Mouse (Mus musculus) cerebellum, adult 2 months (tissue): ENCODE results near the gene Pear1. TPM values are rescaled to one million over a fixed set of nuclear protein-coding genes. Genes with fewer than 3 reads are reported as not detected.
"Not testable (repeated sequence)": the region's sequence is repeated elsewhere in the genome, so short reads cannot be mapped to it uniquely, and the experiment has no call there.

ENCODE experiments used
- DNase-seq, 2 experiments: peaks; one replicate each; pipeline ENCODE4 v3.0.0; 2021
- H3K27ac ChIP-seq: fragments of 200-500 bp; 2 replicates; pipeline ENCODE4 v1.5.1; 2012; ENCODE audit warnings: low read length, control low read depth, inconsistent platforms; ENCODE audit not compliant: insufficient read depth
- H3K27me3 ChIP-seq: fragments of 200-500 bp; 2 replicates; pipeline ENCODE4 v1.6.1; 2012; ENCODE audit warnings: inconsistent platforms, mild to moderate bottlenecking, low read length, moderate library complexity; ENCODE audit not compliant: control insufficient read depth, insufficient read depth
- H3K4me1 ChIP-seq: fragments of 200-500 bp; 2 replicates; pipeline ENCODE4 v1.6.1; 2011; ENCODE audit warnings: low read length; ENCODE audit not compliant: control insufficient read depth, insufficient read depth
- H3K4me3 ChIP-seq: fragments of 200-500 bp; replicated peaks from 2 replicates; pipeline ENCODE3; 2011; ENCODE audit warnings: mild to moderate bottlenecking, low read depth, low read length, control low read depth; ENCODE audit not compliant: insufficient read depth
- CTCF ChIP-seq: fragments of 200-500 bp; IDR thresholded peaks from 2 replicates; pipeline ENCODE4 v1.5.1; 2011; ENCODE audit warnings: low read depth, mild to moderate bottlenecking, control low read depth, low read length, moderate library complexity, borderline replicate concordance; ENCODE audit not compliant: insufficient read depth
- POLR2A ChIP-seq: fragments of 200-500 bp; IDR thresholded peaks from 2 replicates; pipeline ENCODE4 v1.6.1; 2011; ENCODE audit warnings: low read length, control low read depth, borderline replicate concordance; ENCODE audit not compliant: insufficient read depth
- WGBS: fragments of 180-500 bp; shearing (Covaris S2); methylation state at CpG from one replicate; pipeline ENCODE4 v1.1.7; 2018; 5-methylcytosine and 5-hydroxymethylcytosine counted together
- polyA plus RNA-seq: library from polyadenylated mRNA; depleted of rRNA; stranded (reverse); fragments of >200 nt; gene quantifications from 2 replicates; pipeline ENCODE4 v1.2.3, GENCODE M21; 2012; rRNA removed

Pear1 gene
- 7.4 and 8.5 TPM in 2 replicates for polyA plus RNA-seq

DNA sequence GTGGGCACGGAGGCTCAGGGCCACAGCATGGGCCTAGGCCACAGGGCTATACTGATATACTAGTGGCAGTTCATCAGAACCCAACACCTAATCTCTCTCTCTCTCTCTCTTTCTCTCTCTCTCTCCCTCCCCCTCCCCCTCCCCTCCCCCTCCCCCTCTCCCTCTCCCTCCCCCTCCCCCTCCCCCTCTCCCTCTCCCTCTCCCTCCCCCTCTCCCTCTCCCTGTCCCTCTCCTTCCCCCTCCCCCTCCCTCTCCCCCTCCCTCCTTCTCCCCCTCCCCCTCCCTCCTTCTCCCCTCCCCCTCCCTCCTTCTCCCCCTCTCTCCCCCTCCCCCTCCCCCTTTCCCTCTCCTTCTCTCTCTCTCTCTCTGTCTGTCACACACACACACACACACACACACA lies at the start of gene Pear1:
Gene Pear1 (minus strand): TSS at position 101 of the 400 bp plus-strand sequence.
- H3K27me3 ChIP-seq, H3K27ac ChIP-seq, H3K4me1 ChIP-seq, DNase-seq, H3K4me3 ChIP-seq: not testable (repeated sequence)
- WGBS, result 100% methylated on average over 1 of the region's 1 CpGs

DNA sequence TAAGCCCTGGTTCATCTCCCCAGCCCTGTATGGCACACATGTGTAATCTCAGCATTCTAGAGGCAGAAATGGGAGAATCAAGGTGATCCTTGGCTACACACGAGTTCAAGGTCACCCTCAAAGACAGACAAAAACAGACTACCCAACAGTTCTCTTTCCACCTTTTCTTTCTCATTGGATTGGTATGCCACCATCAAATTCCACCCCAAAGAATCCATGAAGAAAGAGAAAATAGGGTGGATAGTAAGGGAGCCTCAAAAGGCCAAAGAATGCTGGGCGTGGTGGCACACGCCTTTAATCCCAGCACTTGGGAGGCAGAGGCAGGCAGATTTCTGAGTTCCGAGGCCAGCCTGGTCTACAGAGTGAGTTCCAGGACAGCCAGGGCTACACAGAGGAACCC lies 40.0 kb upstream of the Pear1 start:
- WGBS, result 95% methylated on average over 4 of the region's 4 CpGs
- H3K4me3 ChIP-seq, H3K4me1 ChIP-seq, H3K27ac ChIP-seq, DNase-seq, H3K27me3 ChIP-seq: not testable (repeated sequence)

DNA sequence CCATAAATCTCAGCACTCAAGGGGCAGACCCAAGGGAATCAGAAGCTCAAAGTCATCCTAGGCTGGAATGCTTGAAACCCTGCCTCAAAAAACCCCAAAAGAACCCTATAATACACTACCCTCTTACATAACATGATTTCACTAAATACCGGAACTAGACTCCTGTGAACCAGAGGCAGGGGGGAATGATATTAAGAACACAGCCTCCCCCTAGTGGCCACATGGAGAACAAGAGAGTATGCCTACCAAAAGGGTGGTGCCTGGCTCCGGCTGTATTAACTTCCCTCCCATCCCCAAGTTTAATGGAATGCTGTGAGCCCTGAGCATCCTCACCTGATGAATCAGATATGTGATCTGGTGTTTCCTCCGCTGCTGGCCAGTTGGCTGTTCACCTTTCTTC lies 35.7 kb upstream of the Pear1 start:
- Histone ChIP-seq H3K4me1 (no peaks in the 10 kb centered on the region), H3K4me3 (no peak overlapping the region), H3K27ac (no peak overlapping the region), H3K27me3 (no peaks in the 10 kb centered on the region)
- WGBS, result 24% methylated on average over 3 of the region's 3 CpGs
- DNase-seq, result peak; percentile 47 to 49
- TF ChIP-seq POLR2A (no peak), CTCF (peak; percentile 61)

DNA sequence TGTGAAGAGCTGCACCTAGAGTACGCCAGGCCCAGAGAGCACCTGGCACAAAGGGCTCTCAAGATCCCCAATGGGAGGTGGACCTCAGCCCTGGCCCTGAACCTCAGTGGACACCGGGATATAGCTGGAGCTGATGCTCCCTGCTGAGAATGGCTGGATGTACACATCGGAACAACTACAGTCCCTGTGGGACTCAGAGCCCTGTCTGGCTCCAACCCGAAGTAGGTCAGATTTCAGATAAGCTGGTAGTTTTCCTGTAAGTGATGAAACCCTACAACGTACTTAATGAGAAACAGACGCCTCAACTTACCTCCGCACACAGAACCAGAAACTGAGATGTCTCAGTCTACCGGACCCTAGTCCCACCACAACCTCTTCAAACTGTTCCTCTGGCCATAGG lies 33.6 kb upstream of the Pear1 start:
- WGBS, result 90% methylated on average over 8 of the region's 8 CpGs
- Histone ChIP-seq H3K27ac (no peak overlapping the region), H3K4me3 (no peak overlapping the region), H3K27me3 (no peaks in the 10 kb centered on the region), H3K4me1 (peaks cover 3% of the 10 kb centered on the region; the same call in 1 of the 2 replicates)
- TF ChIP-seq CTCF (no peak), POLR2A (no peak)
- DNase-seq, result no peak

DNA sequence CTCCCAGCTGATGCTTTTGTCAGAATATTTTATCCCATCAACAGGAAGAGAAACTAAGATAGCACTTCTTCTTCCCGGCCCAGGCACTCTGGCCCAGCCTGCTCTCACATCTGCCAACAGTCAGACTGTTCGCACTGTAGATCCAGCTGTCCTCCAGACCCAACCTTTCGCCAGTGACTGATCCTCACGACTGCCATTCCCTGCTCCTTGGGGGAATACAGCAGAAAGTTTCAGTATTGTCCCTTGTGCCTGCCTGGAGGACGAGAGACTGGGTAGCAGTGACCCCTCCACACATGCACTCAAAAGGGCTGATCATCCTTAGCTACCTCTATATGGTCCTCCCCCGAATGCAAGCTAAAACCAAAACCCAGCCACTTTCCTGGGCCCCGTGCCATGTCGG lies 31.8 kb upstream of the Pear1 start:
- Histone ChIP-seq H3K4me3 (no peak overlapping the region), H3K27ac (no peak overlapping the region), H3K4me1 (peaks cover 3% of the 10 kb centered on the region; the same call in 1 of the 2 replicates), H3K27me3 (no peaks in the 10 kb centered on the region)
- 60% methylated on average over 8 of the region's 8 CpGs for WGBS
- DNase-seq, result no peak
- no peak for TF ChIP-seq POLR2A
- no peak for TF ChIP-seq CTCF

DNA sequence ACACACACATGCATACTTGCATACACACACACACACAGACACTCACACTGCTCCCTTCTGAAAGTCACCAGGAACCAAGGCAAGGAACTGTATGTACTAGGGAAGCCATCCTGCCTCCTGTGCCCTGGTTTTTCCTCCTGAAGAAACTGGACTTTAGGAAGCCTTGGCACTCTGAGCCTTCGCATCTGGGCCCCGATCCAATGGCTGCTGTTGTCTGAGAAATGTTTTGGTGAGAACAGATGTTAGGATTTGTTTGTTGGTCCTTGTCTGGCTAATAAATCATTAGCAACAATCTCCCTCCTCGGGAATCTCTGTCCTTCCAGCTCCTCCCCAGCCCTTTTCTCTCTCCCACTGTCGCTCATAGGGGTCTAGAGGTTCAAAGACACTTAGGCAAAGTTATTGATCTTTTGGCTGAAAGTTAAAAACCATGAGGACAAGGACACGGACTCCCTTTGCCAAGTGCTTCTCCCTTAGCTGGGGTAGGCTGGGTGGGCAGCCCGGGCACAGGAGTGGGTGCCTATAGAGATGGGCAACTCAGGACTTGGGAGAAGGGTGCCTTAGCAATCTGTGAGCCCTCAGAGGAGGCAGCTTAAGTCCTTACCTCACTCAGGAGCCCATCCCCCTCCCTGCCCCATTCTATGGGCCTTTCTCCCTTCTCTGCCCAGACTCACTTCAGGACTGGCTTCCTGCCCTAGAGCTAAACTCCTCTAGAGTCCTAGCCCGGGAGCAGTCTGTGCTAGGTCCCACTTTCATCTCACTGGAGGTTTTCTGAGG lies 30.9 kb upstream of the Pear1 start:
- Histone ChIP-seq H3K27ac (no peak overlapping the region), H3K4me3 (no peak overlapping the region), H3K4me1 (peaks cover 3% of the 10 kb centered on the region; the same call in 1 of the 2 replicates), H3K27me3 (no peaks in the 10 kb centered on the region)
- 13% methylated on average over 7 of the region's 7 CpGs for WGBS
- no peak for DNase-seq
- TF ChIP-seq POLR2A (no peak), CTCF (no peak)

DNA sequence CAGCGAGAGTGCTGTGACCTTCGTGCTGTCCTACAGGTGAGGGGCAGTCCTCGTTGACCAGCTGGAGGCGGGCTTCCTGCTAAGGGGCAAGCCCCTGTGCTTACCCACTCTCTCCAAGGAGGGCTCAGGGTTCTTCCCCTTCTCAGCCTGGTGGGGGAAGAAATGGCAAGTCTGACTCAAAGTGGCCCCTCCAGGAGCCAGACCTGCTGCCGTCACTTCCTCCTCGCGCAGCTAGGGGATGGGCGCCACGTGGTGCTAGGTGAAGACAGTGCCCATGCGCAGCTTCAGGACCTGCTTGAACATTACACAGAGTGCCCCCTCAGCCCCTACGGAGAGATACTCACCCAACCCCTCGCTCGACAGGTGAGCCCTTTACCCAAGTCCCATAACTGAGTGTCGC lies 25.0 kb upstream of the Pear1 start:
- Histone ChIP-seq H3K4me3 (no peak overlapping the region), H3K27me3 (no peaks in the 10 kb centered on the region), H3K27ac (no peak overlapping the region), H3K4me1 (no peaks in the 10 kb centered on the region; the same call in 1 of the 2 replicates)
- no peak for DNase-seq
- 86% methylated on average over 14 of the region's 14 CpGs for WGBS
- no peak for TF ChIP-seq CTCF

DNA sequence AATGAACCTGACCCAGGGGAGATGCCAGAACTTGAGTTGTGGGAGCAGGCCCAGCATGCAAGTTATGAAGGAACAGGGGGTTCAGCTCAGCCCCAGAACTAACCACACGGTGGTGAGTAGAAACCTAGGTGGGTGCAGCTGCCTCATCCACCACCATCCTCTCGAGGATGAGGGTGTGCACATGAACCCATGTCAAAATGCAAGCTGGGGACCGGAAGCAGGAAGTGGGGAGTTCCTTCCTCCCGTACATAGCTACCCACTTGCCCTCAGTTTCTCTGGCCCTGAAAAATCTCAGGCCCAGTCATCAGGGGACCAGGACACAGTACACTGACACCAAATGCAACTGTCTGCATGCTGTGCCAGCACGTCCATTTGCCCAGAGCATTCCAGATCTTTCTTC lies 23.6 kb upstream of the Pear1 start:
- TF ChIP-seq POLR2A (no peak), CTCF (no peak)
- Histone ChIP-seq H3K27me3 (no peaks in the 10 kb centered on the region), H3K27ac (no peak overlapping the region), H3K4me1 (no peaks in the 10 kb centered on the region), H3K4me3 (no peak overlapping the region)
- 75% methylated on average over 5 of the region's 5 CpGs for WGBS
- no peak for DNase-seq

DNA sequence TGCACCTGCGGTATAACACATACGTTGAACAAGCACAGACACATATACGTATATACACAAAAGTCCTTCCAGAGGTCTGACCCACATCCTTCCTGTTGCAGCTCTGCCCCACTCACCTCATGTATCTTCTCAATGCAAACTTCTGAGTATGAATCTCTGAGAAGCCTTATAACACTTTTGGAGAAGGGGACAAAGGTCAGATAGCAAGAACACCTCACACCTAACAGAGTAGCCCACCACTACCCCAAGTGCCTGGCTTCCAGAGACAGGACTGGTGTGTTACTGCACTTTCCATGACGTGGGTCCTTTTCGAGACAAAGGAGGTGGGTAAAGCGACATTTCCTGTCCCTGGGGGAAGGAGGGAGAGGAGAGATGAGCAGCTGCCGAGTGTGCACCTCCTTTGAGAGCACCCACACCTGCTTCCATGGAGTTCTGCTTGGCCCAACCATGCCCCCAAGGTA lies 22.6 kb upstream of the Pear1 start, which contains the start of gene Sh2d2a:
Gene Sh2d2a (plus strand): TSS at position 106 of the 461 bp plus-strand sequence.
- no peak for DNase-seq
- no peaks in the 10 kb centered on the region for H3K27me3 ChIP-seq
- TF ChIP-seq CTCF (no peak), POLR2A (no peak)
- no peaks in the 10 kb centered on the region for H3K4me1 ChIP-seq
- no peak within 1 kb of the TSS for H3K4me3 ChIP-seq
- 72% methylated on average over 7 of the region's 7 CpGs for WGBS
- H3K27ac ChIP-seq, result no peak within 1 kb of the TSS
